Mouse (Mus musculus): ENCODE results near the gene Olfr71. TPM values are rescaled to one million over a fixed set of nuclear protein-coding genes. Genes with fewer than 3 reads are reported as not detected.

Gene Olfr71
- polyA plus RNA-seq, 1 experiment from 2014 or later = not detected

Other genes with a start within 250 kb of the Olfr71 start
- gene Sit1, start 226.5 kb downstream of the Olfr71 start, polyA plus RNA-seq (2015; fragmentation: Nextera tagmentation; extraction: Ambion mirVana) = not detected in 2 replicates
- 62.0 and 63.1 TPM in 2 replicates for gene Ccdc107, start 217.4 kb downstream of the Olfr71 start, polyA plus RNA-seq (2015; fragmentation: Nextera tagmentation; extraction: Ambion mirVana)
- gene Arhgef39, start 210.6 kb downstream of the Olfr71 start, polyA plus RNA-seq (2015; fragmentation: Nextera tagmentation; extraction: Ambion mirVana) = 17.4 and 18.8 TPM in 2 replicates
- 0.16 and 0.20 TPM in 2 replicates for gene Car9, start 203.3 kb downstream of the Olfr71 start, polyA plus RNA-seq (2015; fragmentation: Nextera tagmentation; extraction: Ambion mirVana)
- 10.5 and 13.2 TPM in 2 replicates for gene Tpm2, start 186.5 kb downstream of the Olfr71 start, polyA plus RNA-seq (2015; fragmentation: Nextera tagmentation; extraction: Ambion mirVana)
- 83.5 and 91.1 TPM in 2 replicates for gene Creb3, start 147.9 kb downstream of the Olfr71 start, polyA plus RNA-seq (2015; fragmentation: Nextera tagmentation; extraction: Ambion mirVana)
- 49.5 and 54.6 TPM in 2 replicates for gene Tln1, start 147.6 kb downstream of the Olfr71 start, polyA plus RNA-seq (2015; fragmentation: Nextera tagmentation; extraction: Ambion mirVana)
- gene Rgp1, start 131.5 kb downstream of the Olfr71 start, polyA plus RNA-seq (2015; fragmentation: Nextera tagmentation; extraction: Ambion mirVana) = 27.0 and 30.5 TPM in 2 replicates
- gene Gba2, start 131.4 kb downstream of the Olfr71 start, polyA plus RNA-seq (2015; fragmentation: Nextera tagmentation; extraction: Ambion mirVana) = 62.3 and 64.6 TPM in 2 replicates
- 1.5 and 1.7 TPM in 2 replicates for gene Msmp, start 125.8 kb downstream of the Olfr71 start, polyA plus RNA-seq (2015; fragmentation: Nextera tagmentation; extraction: Ambion mirVana)
- gene Npr2, start 78.3 kb downstream of the Olfr71 start, polyA plus RNA-seq (2015; fragmentation: Nextera tagmentation; extraction: Ambion mirVana) = 13.3 and 15.0 TPM in 2 replicates
- gene Spag8, start 56.7 kb downstream of the Olfr71 start, polyA plus RNA-seq (2015; fragmentation: Nextera tagmentation; extraction: Ambion mirVana) = 5.2 and 5.8 TPM in 2 replicates
- gene Hint2, start 53.8 kb downstream of the Olfr71 start, polyA plus RNA-seq (2015; fragmentation: Nextera tagmentation; extraction: Ambion mirVana) = 61.1 and 66.3 TPM in 2 replicates
- gene Tmem8b, start 41.3 kb downstream of the Olfr71 start, polyA plus RNA-seq (2015; fragmentation: Nextera tagmentation; extraction: Ambion mirVana) = 14.6 and 15.5 TPM in 2 replicates
- gene Fam221b, start 41.1 kb downstream of the Olfr71 start, polyA plus RNA-seq (2015; fragmentation: Nextera tagmentation; extraction: Ambion mirVana) = 1.3 and 1.5 TPM in 2 replicates
- gene Olfr70, start 9.4 kb downstream of the Olfr71 start, polyA plus RNA-seq (2015; fragmentation: Nextera tagmentation; extraction: Ambion mirVana) = not detected in 2 replicates
- gene Hrct1, start 16.9 kb upstream of the Olfr71 start, polyA plus RNA-seq (2015; fragmentation: Nextera tagmentation; extraction: Ambion mirVana) = 0.34 and 0.47 TPM in 2 replicates
- 0.10 and 0.16 TPM in 2 replicates for gene Spaar, start 19.8 kb upstream of the Olfr71 start, polyA plus RNA-seq (2015; fragmentation: Nextera tagmentation; extraction: Ambion mirVana)
- gene Olfr159, start 60.8 kb upstream of the Olfr71 start, polyA plus RNA-seq (2015; fragmentation: Nextera tagmentation; extraction: Ambion mirVana) = not detected in 2 replicates
- not detected in 2 replicates for gene Olfr156, start 113.6 kb upstream of the Olfr71 start, polyA plus RNA-seq (2015; fragmentation: Nextera tagmentation; extraction: Ambion mirVana)
- not detected in 2 replicates for gene Olfr157, start 129.9 kb upstream of the Olfr71 start, polyA plus RNA-seq (2015; fragmentation: Nextera tagmentation; extraction: Ambion mirVana)
- gene Olfr155, start 141.3 kb upstream of the Olfr71 start, polyA plus RNA-seq (2015; fragmentation: Nextera tagmentation; extraction: Ambion mirVana) = not detected in 2 replicates
- gene Reck, start 165.3 kb upstream of the Olfr71 start, polyA plus RNA-seq (2015; fragmentation: Nextera tagmentation; extraction: Ambion mirVana) = 4.8 and 5.1 TPM in 2 replicates
- 27.2 and 28.8 TPM in 2 replicates for gene Glipr2, start 247.1 kb upstream of the Olfr71 start, polyA plus RNA-seq (2015; fragmentation: Nextera tagmentation; extraction: Ambion mirVana)